Mouse (Mus musculus): ENCODE data around the gene Ptpra. TPM values are rescaled to one million over a fixed set of nuclear protein-coding genes. Genes with fewer than 3 reads are reported as not detected.
"Not testable (repeated sequence)": the region's sequence is repeated elsewhere in the genome, so short reads cannot be mapped to it uniquely, and the experiment has no call there.

Gene Ptpra
- polyA plus RNA-seq, 1 experiment from 2014 or later: 104 TPM

DNA sequence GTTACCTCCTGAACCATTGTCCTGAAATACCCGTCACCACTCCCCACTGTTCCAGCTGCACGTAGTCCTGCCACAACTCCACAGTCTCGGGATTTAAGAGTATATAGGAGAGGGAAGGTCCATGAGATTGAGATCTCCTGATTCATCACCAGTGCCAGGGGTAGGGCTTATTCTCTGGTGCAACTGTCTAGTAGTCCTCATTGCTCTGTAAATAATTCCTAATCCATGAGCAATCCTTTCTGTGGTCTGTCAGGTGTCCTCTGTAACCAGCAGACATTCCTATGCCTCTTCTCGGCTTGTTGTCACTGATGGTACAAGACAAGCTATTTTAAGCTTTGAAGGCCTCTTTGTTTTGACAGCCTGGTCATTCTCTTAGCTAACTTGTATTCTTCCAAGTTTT lies 46.9 kb downstream of the Ptpra start:
- no peak overlapping the region for H3K4me2 ChIP-seq (replicated peaks)
- no peaks in the 10 kb centered on the region for H3K27me3 ChIP-seq
- H3K36me3 ChIP-seq: peaks cover 4% of the 10 kb centered on the region; the same call in 1 of the 2 replicates
- WGBS: 72% methylated on average over 4 of the region's 4 CpGs
- no peak overlapping the region for H3K9ac ChIP-seq
- ATAC-seq (ENCODE audit: low FRiP score, low read depth): no peak
- peaks cover 3% of the 10 kb centered on the region; the same call in 1 of the 2 replicates for H3K4me1 ChIP-seq
- no peak overlapping the region for H3K27ac ChIP-seq
- no peaks in the 10 kb centered on the region for H3K9me3 ChIP-seq
- H3K4me3 ChIP-seq: no peak overlapping the region

DNA sequence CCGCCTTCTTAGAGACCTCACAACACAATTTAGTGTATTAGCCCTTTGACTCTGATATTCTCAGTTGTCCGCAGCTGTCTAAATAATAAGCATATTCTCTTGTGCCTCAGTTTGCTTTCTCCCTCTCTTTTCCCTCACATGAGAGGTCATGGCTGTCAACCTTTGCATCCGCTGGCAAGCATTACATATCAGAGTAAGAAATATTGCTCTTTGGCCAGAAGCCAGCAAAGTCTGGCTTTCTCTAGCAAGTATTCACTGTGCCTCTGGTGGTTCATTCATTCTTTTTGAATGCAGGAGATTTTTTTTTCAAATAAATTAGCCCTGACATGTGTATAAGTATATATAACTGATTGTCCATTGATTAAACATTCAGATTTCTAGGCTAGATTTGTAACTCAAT lies 49.5 kb downstream of the Ptpra start:
- Histone ChIP-seq H3K9ac (no peak overlapping the region), H3K27me3 (no peaks in the 10 kb centered on the region), H3K4me2 (replicated peaks) (no peak overlapping the region), H3K36me3 (peaks cover 6% of the 10 kb centered on the region), H3K4me1 (no peaks in the 10 kb centered on the region), H3K27ac (no peak overlapping the region), H3K4me3 (no peak overlapping the region), H3K9me3 (no peaks in the 10 kb centered on the region)
- ATAC-seq (ENCODE audit: low FRiP score, low read depth): no peak
- WGBS: 70% methylated on average over 3 of the region's 3 CpGs

DNA sequence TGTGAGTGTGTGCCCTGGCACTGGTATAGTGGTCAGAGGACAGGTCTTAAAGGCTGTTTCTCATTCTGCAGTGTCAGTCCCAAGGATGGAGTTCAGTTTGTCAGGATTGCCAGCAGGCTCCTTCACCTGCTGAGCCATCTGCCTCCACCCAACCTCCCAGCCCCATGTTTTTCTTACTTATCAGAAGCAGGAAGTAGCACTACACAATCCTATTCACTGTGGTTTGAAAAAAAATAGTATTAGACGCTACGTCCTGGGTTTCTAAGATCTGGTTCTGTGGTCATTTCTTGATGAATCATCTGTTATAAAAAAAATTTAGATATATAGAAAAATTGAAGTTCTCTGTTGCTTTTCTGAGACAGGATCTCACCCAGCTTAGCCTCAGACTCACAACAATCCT lies 51.5 kb downstream of the Ptpra start:
- 92% methylated on average over 2 of the region's 2 CpGs for WGBS
- Histone ChIP-seq H3K9me3 (no peaks in the 10 kb centered on the region), H3K4me1 (no peaks in the 10 kb centered on the region), H3K27me3 (no peaks in the 10 kb centered on the region), H3K4me3 (no peak overlapping the region), H3K4me2 (replicated peaks) (no peak overlapping the region), H3K36me3 (peaks cover 21% of the 10 kb centered on the region), H3K27ac (no peak overlapping the region), H3K9ac (no peak overlapping the region)
- ATAC-seq (ENCODE audit: low FRiP score, low read depth): no peak

DNA sequence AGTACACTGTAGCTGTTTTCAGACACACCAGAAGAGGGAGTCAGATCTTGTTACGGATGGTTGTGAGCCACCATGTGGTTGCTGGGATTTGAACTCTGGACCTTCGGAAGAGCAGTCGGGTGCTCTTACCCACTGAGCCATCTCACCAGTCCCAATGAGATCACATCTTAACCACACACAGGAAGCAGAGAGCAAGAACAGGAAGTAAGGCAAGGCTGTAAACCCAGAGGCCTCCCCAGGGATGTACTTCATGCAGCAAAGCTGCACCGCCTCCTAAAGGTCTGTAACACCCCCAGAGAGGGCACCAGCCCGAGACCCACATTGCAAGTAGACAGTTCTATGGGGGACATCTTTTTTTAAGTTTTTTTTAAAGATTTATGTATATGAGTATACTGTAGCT lies 61.5 kb downstream of the Ptpra start:
- H3K4me3 ChIP-seq: not testable (repeated sequence)

DNA sequence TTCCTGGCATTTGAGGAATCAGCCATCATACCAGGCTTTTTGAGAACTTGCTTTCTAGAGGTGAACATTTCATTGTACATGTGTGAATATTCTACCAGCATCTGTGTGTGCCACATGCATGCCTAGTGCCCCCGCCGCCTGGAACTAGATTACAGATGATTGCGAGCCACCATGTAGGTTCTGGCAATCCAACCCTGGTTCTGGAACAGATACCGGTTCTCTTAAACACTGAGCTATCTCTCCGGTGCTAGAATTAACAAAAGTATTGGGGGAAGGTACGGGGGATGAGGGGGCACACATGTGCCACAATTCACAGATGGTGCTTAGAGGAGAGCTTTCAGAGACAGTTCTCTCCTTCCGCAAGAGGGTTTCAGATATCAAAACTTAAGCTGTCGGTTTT lies 63.8 kb downstream of the Ptpra start:
- Histone ChIP-seq H3K4me2 (replicated peaks) (no peak overlapping the region), H3K9me3 (no peaks in the 10 kb centered on the region), H3K4me3 (no peak overlapping the region), H3K4me1 (no peaks in the 10 kb centered on the region), H3K27ac (no peak overlapping the region), H3K9ac (no peak overlapping the region), H3K36me3 (peaks cover 44% of the 10 kb centered on the region), H3K27me3 (no peaks in the 10 kb centered on the region)
- 94% methylated on average over 8 of the region's 8 CpGs for WGBS
- no peak for ATAC-seq (ENCODE audit: low FRiP score, low read depth)

More for the DNA sequence above, 61.5 kb downstream of the Ptpra start:
- H3K9ac ChIP-seq; H3K27ac ChIP-seq; H3K4me2 ChIP-seq (replicated peaks); H3K4me1 ChIP-seq; H3K9me3 ChIP-seq; ATAC-seq (ENCODE audit: low FRiP score, low read depth); H3K27me3 ChIP-seq: not testable (repeated sequence)
- WGBS: 99% methylated on average over 5 of the region's 5 CpGs
- peaks cover 50% of the 10 kb centered on the region for H3K36me3 ChIP-seq

DNA sequence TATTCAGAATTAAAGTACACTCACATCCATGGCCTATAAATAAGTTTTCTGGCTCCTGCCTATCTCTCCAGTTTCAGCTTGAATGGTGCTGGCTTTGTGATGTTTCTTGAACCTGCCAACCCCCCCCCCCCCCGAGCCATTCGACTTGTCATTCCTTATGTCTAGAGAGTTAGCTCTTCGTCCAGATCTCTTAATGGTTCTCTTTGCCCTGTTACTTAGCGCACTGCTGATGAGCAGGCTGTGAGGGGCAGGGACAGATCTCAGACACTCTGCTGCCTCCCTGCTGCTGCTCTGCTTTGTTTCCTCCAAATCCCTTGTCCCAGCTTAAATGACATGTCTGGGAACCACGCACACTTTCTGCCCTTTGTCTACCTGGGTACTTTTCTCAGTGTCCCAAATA lies 65.7 kb downstream of the Ptpra start:
- no peak overlapping the region for H3K27ac ChIP-seq
- no peaks in the 10 kb centered on the region for H3K9me3 ChIP-seq
- H3K4me1 ChIP-seq: no peaks in the 10 kb centered on the region
- no peaks in the 10 kb centered on the region for H3K27me3 ChIP-seq
- no peak for ATAC-seq (ENCODE audit: low FRiP score, low read depth)
- no peak overlapping the region for H3K9ac ChIP-seq
- no peak overlapping the region for H3K4me3 ChIP-seq
- no peak overlapping the region for H3K4me2 ChIP-seq (replicated peaks)
- 79% methylated on average over 5 of the region's 5 CpGs for WGBS
- H3K36me3 ChIP-seq: peaks cover 50% of the 10 kb centered on the region

DNA sequence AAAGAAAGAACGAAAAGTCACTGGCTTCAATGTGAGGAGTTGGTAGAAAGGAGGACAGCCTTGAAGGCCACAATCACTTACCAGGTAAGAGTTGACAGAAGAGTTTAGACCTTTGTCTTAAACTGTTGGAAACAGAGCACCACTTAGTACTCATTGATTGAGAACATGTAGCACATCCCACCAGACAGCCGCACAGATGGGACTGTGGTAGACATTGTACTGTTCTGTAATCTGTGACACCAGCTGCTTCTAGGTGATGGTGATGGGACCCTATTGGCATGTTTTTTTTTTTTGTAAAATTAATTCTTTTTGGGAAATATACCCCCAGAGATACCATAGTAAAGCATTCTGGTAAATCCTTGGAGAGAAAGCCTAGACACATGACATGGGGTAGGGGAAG lies 71.8 kb downstream of the Ptpra start:
- no peak overlapping the region for H3K27ac ChIP-seq
- H3K4me1 ChIP-seq: no peaks in the 10 kb centered on the region
- WGBS: 94% methylated on average over 2 of the region's 2 CpGs
- no peaks in the 10 kb centered on the region for H3K9me3 ChIP-seq
- no peak overlapping the region for H3K4me3 ChIP-seq
- no peak overlapping the region for H3K9ac ChIP-seq
- peaks cover 82% of the 10 kb centered on the region for H3K36me3 ChIP-seq
- no peak overlapping the region for H3K4me2 ChIP-seq (replicated peaks)
- no peaks in the 10 kb centered on the region for H3K27me3 ChIP-seq
- no peak for ATAC-seq (ENCODE audit: low FRiP score, low read depth)

DNA sequence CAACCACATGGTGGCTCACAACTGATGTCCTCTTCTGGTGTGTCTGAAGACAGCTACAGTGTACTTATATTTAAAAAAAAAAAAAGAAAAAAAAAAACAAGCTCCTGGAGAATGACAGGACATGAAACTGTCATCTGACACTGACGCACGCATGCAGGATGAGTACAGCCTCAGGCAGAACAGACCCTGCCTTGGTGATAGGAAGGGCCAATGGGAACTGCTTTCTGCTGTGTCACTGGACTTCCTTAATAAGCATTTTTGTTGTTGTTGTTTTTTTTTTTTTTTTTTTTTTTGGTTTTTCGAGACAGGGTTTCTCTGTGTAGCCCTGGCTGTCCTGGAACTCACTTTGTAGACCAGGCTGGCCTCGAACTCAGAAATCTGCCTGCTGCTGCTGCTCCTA lies 75.4 kb downstream of the Ptpra start:
- not testable (repeated sequence) for H3K4me2 ChIP-seq (replicated peaks); H3K9me3 ChIP-seq; H3K27me3 ChIP-seq; H3K9ac ChIP-seq; ATAC-seq (ENCODE audit: low FRiP score, low read depth); H3K4me3 ChIP-seq; H3K4me1 ChIP-seq; H3K27ac ChIP-seq
- H3K36me3 ChIP-seq: peaks cover 82% of the 10 kb centered on the region
- WGBS: 89% methylated on average over 4 of the region's 4 CpGs

DNA sequence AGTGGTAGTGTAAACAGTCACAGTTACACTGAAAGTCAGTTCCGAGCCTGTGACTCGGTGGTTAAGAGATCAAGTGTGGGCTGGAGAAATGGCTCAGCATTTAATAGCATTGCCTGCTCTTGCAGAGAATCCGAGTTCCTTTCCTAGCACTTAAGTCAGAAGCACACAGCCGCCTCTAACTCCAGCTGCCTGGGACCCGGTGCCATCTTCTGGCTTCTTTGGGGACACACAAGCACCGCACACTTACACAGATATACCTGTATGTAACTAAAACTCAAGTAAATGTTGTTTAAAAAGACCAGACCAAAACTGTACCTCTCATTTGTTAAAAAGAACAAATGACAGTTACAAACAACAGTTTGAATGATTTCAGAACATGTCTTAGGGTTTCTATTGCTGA lies 78.4 kb downstream of the Ptpra start:
- no peak overlapping the region for H3K4me2 ChIP-seq (replicated peaks)
- H3K4me1 ChIP-seq: no peaks in the 10 kb centered on the region
- no peak overlapping the region for H3K9ac ChIP-seq
- no peak overlapping the region for H3K27ac ChIP-seq
- ATAC-seq (ENCODE audit: low FRiP score, low read depth): no peak
- H3K36me3 ChIP-seq: peaks cover 80% of the 10 kb centered on the region
- whole genome bisulfite sequencing: 87% methylated on average over 6 of the region's 6 CpGs
- no peaks in the 10 kb centered on the region for H3K27me3 ChIP-seq
- H3K9me3 ChIP-seq: no peaks in the 10 kb centered on the region
- H3K4me3 ChIP-seq: no peak overlapping the region

DNA sequence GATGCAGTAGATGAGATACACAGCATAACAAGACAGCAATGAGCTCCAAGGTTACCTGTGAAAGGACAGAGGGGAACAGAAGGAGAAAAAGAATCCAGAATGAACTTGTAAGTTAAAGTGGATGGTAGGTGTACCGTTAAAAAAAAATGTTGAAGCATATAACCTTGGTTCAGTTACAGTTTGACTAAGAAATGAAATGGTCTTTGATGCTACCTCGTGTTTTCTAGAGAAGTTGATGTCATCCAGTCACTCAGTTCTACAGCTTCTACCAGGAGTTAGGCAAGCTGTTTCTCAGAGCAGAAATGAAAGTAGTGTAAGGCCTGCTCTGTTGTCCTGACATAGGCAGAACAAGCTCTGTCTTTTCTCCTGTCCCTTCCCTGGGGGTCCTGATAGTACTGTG lies 79.2 kb downstream of the Ptpra start:
- H3K27me3 ChIP-seq: no peaks in the 10 kb centered on the region
- whole genome bisulfite sequencing: 96% methylated on average over 2 of the region's 2 CpGs
- ATAC-seq (ENCODE audit: low FRiP score, low read depth): no peak
- no peak overlapping the region for H3K4me2 ChIP-seq (replicated peaks)
- peaks cover 79% of the 10 kb centered on the region for H3K36me3 ChIP-seq
- no peaks in the 10 kb centered on the region for H3K4me1 ChIP-seq
- H3K4me3 ChIP-seq: no peak overlapping the region
- H3K27ac ChIP-seq: no peak overlapping the region
- H3K9me3 ChIP-seq: no peaks in the 10 kb centered on the region
- H3K9ac ChIP-seq: no peak overlapping the region

DNA sequence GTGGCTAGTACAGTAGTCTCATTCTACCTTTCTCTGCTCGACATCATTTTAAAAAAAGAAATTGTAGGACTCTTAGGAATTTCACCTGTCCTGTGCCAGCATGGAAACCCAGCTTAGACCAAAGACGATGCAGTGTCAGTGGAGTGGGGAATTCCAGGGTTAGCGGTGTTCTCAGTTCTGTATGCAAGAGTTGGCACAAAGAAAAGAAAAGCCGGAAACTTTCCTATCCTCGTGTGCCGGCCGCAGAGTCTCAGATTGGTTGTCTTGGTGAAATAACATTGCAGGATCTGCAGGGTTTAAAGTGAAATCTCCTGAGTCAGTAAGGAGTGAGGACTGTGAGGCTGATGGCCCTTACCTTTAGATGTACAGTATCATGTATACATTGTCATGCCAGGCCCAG lies 79.8 kb downstream of the Ptpra start:
- no peaks in the 10 kb centered on the region for H3K27me3 ChIP-seq
- H3K36me3 ChIP-seq: peaks cover 79% of the 10 kb centered on the region
- H3K4me1 ChIP-seq: no peaks in the 10 kb centered on the region
- no peak overlapping the region for H3K9ac ChIP-seq
- no peak for ATAC-seq (ENCODE audit: low FRiP score, low read depth)
- no peak overlapping the region for H3K4me3 ChIP-seq
- 91% methylated on average over 7 of the region's 7 CpGs for WGBS
- H3K27ac ChIP-seq: no peak overlapping the region
- H3K9me3 ChIP-seq: no peaks in the 10 kb centered on the region
- no peak overlapping the region for H3K4me2 ChIP-seq (replicated peaks)

DNA sequence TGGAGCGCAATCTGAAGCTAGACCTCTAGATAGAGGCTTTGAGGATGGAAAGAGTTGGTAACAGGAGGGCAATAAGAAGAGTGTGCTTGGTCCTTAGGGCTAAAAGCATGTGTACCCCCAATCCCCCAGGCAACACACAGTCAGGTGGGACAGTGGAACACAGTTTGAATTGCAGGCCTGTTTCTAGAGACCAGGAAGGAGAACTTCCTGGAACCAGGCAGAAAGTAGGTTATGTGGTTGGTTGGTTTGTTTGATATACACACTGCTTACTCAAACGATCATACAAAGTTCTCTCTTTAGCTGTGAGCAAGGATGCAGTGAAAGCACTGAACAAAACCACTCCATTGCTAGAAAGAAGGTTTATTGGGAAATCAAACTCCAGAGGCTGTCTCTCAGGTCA lies 82.1 kb downstream of the Ptpra start:
- peaks cover 80% of the 10 kb centered on the region for H3K36me3 ChIP-seq
- WGBS: 81% methylated on average over 2 of the region's 2 CpGs
- H3K27me3 ChIP-seq: no peaks in the 10 kb centered on the region
- H3K4me2 ChIP-seq (replicated peaks): no peak overlapping the region
- H3K4me1 ChIP-seq: no peaks in the 10 kb centered on the region
- no peak overlapping the region for H3K4me3 ChIP-seq
- no peaks in the 10 kb centered on the region for H3K9me3 ChIP-seq
- no peak overlapping the region for H3K27ac ChIP-seq
- no peak for ATAC-seq (ENCODE audit: low FRiP score, low read depth)
- H3K9ac ChIP-seq: no peak overlapping the region

DNA sequence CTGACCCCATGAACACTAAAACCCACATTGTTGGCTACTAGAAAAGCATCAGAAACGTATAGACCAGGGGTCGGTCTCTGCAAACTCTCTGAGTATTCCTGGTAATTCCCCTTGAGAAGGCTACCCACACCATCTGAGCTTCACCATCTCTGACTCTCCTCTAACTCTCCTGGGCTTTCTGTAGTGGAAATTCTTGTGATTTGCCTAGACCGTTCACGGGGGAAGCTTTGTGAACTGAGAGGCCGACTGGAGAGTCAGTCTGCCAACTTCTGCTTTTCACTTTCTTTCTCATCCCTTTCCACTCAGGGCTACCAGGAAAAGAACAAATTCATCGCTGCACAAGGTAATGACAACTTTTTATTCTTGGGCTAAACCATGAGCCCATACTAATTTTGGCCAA lies 84.9 kb downstream of the Ptpra start:
- Histone ChIP-seq H3K27me3 (no peaks in the 10 kb centered on the region), H3K36me3 (peaks cover 89% of the 10 kb centered on the region), H3K9ac (no peak overlapping the region), H3K27ac (no peak overlapping the region), H3K9me3 (no peaks in the 10 kb centered on the region), H3K4me3 (no peak overlapping the region), H3K4me1 (no peaks in the 10 kb centered on the region), H3K4me2 (replicated peaks) (no peak overlapping the region)
- no peak for ATAC-seq (ENCODE audit: low FRiP score, low read depth)
- 94% methylated on average over 6 of the region's 6 CpGs for WGBS
